Mouse (Mus musculus) thymus, postnatal 25 days (tissue): ENCODE measurements around the gene Myom1.

ENCODE experiments used
- DNase-seq: peaks from one replicate; pipeline ENCODE4 v3.0.0; 2022

Myom1 gene

DNA sequence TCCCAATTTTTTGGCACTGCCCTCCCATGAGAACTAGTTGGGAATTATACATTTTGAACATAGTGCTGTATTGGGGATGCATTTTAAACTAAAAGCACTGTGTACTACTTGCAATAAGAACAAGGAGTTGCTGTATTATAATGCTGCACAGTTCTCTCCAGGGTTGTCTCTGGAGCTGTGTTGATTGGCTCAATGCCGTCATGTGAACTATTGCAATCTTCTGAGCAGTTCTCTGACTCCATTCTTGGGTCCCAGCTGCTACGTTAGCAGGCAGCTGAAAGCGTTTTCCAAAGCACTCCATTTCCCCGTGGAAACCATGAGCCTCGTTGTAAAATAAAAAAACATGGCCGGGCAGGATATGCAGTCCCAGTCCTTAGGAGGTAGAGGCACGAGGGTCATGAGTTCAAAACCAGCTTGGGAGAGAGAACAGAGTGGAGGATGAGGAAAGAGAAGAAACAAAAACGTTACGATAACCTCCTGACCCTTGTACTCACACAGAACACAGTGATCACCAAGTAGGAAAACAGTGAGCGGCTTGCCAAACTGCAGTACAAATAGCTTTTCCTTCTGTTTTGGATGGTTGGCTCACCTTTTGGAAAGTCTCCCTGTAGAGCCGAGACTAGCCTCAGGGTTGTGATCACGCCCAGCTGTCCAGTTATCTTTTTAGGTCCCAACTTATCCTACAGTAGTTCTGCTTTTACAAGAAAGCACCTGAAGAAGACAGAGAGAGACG lies 60.6 kb downstream of the Myom1 start:
- no peak for DNase-seq

DNA sequence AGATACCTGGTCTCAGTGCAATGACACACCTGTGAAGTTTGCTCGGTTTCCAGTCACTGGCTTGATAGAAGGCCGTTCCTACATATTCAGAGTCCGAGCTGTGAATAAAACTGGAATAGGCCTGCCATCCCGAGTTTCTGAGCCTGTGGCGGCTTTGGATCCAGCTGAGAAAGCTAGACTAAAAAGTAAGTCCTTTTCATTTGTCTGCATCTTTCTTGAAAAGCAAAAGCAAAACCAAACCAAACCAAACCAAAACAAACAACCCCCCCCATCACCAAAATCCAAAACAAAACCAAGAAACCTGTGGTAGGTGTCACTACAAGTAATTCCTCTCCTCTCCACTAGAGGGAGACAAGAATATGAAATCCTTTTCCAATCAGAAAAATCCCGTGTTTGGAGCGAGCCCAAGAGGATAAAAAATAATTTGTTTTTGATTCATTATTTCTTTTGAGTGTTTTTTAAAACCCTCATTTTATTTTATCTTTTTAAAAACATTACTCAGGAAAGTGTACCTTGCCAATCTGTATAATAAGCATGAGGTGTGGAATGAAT lies 62.1 kb downstream of the Myom1 start:
- DNase-seq, result no peak

GRCm38 (mm10) chr17:71065127-71065526 lies 62.7 kb downstream of the Myom1 start:
- DNase-seq, result no peak

DNA sequence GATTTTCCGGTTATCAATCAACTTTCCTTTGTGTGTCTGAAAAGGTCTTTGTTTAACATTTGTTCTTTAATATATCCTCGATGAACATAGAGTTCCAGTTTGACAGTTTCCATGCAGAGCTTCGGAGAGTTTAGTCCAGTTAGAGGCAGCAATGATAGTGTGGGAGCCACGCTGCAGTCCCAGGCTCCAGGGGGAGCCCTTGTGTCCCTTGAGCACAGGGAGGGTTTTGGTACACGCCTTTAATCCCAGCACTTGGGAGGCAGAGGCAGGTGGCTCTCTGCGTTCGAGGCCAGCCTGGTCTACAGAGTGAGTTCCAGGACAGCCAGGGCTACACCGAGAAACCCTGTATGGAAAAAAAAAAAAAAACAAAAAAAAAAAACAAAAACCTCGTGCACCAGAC lies 66.7 kb downstream of the Myom1 start:
- peak; percentile 7 for DNase-seq

DNA sequence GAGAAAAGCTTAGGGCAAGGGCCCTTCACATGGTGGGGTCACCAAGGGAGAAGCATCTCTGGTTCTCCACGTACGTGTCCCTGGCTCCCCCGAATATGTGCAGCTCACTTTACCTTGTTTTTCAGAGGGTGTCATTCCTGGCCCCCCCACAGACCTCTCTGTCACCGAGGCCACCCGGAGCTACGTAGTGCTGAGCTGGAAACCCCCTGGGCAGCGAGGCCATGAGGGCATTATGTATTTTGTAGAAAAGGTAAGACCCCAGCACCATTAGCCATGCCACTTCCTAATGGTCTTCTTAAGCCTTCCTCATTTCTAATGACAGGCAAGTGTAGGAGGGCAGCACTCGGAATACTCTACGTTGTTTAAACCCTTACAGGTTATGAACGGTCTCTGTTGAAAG lies 69.5 kb downstream of the Myom1 start:
- DNase-seq, result no peak

DNA sequence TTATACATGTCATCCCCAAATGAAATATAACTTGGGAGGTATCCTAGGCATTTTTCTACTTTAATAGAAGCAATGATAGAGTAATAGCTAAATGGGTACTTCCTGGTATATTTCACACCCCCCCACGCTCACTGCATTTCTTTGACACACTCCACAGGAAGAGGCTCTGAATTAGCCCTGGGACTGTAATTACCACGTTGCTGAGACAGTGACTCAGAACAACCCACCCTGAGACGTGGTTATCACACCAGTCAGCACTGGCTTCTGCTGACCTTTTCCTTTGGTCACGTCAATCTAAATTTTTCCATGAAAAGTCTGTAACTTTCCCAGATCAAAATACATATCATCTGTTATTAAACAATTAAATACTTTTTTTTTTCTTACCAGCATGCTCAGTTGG lies 72.0 kb downstream of the Myom1 start:
- no peak for DNase-seq

DNA sequence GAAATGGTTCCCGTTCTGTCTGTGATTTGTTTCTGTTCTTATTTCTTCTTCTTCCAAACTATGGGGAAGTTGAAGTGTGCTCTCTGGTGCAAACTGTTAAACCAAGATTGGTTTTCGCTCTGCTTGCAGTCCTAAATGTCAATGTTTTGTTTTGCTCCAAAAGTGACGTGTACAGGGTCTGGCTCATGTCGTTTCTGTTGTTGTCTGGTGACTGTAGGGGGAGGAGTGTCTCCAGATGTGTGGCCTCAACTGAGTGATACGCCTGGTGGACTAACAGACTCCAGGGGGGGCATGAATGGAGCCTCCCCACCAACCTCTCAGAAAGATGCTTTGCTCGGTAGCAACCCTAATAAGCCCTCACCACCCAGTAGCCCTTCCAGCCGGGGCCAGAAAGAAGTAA lies 79.6 kb downstream of the Myom1 start:
- DNase-seq, result no peak

DNA sequence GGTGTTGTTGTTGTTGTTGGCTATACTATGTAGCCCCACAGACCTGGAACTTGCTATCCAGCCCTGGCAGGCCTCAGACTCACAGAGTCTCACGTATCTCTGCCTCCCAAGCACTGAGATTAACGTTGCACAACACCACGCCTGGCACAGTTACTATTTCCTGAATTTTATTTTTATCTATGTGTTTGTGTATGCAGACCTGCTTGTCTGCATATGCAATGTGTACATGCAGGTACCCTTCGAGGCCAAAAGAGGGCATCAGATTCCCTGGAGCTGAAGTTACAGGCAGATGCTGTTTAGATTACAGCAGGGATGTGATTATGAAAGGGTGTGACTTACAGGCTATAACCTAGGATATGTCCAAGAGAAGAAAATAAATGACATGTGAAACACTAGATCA lies 84.5 kb downstream of the Myom1 start:
- peak; percentile 18 for DNase-seq

GRCm38 (mm10) chr17:71087396-71088153 lies 85.1 kb downstream of the Myom1 start:
- DNase-seq, result no peak

DNA sequence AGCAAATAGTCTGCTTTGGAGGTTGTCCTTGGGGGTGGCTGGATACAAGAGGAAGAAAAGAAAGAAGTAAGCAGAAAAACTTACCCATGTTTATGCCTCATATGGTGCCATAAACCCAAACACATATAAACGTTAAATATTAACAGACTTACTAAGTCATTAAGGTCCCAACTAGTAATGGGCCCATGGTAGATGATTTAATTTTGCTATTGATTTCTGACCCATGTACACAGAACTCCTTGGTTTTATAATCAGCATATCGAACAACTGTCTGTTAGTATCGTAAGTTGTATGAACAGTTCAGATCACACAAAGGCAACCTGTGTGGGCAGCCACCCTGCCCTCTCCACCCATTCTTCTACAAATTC lies 85.7 kb downstream of the Myom1 start:
- DNase-seq, result no peak

- DNase-seq, result no peak
Observed at GRCm38 (mm10) chr17:71088991-71089434, 86.6 kb downstream of the Myom1 start.

DNA sequence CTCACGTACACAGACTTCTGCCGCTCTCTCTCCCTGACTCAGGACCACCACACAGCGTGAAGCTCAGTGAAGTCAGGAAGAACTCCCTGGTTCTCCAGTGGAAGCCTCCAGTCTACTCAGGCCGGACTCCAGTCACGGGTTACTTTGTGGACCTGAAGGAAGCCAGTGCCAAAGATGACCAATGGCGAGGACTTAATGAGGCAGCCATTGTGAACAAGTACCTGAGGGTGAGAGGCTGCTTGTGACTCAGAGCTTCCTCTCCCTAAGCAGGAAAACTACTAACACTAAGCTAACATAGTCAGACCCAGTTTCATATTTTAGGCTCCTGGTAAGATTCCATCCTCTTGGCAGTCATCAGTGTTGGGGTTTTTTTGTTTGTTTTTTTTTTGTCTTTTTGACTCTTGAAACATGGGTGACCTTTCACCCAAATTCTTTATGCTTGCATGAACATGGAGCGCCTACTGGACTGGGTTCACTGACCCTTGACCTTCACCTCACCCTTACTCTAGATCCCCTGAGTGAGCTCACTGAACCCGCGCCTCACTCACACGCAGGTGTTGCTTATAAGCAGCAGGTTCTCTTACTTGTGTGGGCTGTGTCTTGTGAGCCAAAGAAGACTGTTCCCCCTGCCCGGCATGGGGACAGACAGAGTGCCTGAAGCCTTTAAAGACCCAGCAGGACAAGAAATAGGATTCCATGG lies 87.5 kb downstream of the Myom1 start:
- no peak for DNase-seq

- DNase-seq, result no peak
Observed at GRCm38 (mm10) chr17:71091024-71091423, 88.6 kb downstream of the Myom1 start.

DNA sequence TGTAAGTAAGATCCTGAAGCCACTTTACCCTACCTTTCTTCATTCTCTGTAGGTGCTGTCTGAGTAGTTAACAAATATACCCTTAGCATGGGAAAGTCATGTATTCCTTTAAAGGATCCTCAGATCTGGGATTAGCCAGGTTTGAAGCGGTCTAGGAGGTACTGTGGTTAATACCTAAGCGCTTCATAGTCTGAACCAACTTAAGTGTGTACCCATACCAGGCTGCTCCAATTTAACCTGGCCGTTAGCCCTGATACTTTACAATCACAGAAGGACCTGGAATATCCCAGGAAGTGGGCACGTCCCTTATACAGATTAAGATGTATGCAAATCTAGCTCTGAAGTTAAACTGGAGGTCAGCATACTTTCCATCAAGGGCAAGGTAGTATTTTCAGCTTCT lies 89.9 kb downstream of the Myom1 start:
- no peak for DNase-seq

DNA sequence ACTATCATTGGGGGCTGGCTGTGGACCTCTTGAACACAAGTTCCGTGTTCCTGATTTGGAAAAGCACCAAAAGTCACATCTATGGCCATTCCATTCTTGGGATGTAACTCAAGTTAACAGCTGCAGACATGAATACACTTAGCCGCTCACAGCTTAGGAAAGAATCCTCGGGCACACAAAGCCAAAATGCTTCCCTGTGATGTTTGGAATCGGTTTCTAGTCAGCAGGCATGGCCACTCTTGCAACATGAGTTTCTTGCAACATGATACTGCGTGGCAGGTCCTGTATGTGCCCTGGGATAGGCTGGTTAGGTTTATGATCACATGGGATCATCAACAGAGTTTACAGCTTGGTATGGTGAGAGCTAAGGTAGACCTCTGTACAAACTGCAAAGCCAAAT lies 91.4 kb downstream of the Myom1 start:
- no peak for DNase-seq

- no peak for DNase-seq
Observed at GRCm38 (mm10) chr17:71094438-71094837, 92.0 kb downstream of the Myom1 start.

- DNase-seq, result no peak
Observed at GRCm38 (mm10) chr17:71096557-71097208, 94.2 kb downstream of the Myom1 start.

GRCm38 (mm10) chr17:71097209-71097597 lies 94.8 kb downstream of the Myom1 start:
- no peak for DNase-seq

GRCm38 (mm10) chr17:71098606-71099005 lies 96.2 kb downstream of the Myom1 start:
- DNase-seq, result no peak

DNA sequence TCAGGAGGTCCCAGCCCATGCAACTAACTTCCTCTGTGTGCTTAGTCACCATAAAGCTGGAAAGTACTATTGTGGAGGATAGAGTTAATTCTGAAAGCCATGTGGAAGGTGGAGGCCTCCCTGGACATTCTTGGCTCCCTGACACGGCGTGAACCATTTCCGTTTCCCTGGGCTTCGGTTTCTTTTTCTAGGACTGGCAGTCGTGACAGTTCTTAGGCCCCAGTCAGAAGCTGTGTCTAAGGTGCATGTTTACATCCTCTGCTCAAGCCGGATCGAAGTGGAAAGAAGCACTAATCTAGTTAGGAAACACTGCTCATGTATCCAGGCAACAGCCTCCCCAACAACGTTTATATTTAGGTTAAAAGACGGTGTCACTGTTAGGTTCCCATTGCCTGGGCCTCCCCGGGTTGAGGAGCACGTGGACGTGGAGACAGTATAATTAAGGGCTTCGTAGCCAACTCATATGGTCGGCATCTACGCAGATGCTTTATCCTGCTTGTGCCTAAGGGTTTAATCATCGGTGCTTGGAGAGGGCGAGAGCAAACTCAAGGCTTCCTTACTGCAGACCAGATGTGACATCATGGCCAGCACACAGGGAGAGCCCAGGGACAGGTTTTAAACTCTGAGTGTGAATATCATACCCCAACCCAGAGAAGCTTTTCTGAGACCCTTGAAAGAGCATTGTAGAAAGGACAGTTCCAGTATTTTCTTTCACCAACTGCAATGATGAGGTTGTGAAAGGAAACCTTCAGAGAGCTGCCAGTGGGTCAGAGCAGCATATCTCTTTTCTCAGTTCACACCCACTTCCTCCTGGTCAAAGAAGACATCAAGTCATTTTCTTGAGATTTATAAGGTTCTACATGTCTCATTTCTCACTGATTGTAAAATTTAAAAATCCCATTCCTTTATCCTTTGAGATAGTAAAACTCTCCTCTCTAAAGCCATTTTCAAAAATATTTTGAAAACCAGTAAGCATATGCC lies 100.4 kb downstream of the Myom1 start:
- DNase-seq, result no peak

DNA sequence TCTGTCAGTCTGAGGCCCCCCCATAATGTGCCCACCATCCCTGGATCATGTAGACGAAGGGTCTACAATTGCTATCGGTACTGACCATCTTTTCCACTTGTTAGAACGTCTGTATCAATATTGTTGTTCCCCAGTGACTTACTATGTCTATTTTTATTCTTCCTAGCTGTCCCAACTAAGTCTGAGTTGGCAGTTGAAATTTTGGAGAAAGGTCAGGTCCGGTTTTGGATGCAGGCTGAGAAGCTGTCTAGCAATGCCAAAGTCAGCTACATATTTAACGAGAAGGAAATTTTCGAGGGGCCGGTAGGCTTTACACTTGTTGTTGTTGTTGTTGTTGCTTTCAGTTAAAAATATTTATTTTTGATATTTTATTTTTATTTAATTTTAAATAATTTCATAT lies 102.9 kb downstream of the Myom1 start:
- no peak for DNase-seq

DNA sequence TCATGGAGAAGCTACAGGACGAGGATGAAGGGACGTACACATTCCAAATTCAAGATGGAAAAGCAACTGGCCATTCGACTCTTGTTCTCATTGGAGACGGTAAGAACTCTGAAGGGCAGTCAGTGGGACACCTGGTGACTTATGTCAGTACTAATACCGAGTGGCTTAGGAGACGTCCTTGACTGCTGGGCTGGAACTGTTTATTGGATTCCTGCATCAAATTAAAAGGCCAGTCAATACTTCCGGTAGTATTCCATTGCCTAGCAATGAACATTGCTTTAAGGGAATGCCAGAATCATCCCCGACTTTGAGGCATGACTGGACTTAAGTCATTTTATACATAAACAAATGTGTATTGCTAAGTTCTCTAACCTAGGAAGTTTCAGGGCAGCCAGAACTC lies 103.8 kb downstream of the Myom1 start:
- DNase-seq, result no peak
